Mouse (Mus musculus) liver, postnatal 0 days (tissue): ENCODE measurements around the gene Slc29a1. TPM values are rescaled to one million over a fixed set of nuclear protein-coding genes. Genes with fewer than 3 reads are reported as not detected.

Experiments
- ATAC-seq: fragments of 200-750 bp; cut with Nextera tagmentation; 2 replicates; pipeline ENCODE4 v1.8.0; 2017; ENCODE audit warnings: mild to moderate bottlenecking, moderate library complexity
- DNase-seq: peaks from one replicate; pipeline ENCODE4 v3.0.0-alpha.2; 2016
- H3K27ac ChIP-seq: fragments of 300-500 bp; sonication (generic); 2 replicates; pipeline ENCODE4 v1.5.1; 2014; ENCODE audit warnings: antibody characterized with exemption, moderate library complexity, mild to moderate bottlenecking, low read depth
- H3K27me3 ChIP-seq: fragments of 300-500 bp; sonication (generic); 2 replicates; pipeline ENCODE4 v1.6.1; 2014; ENCODE audit warnings: low read length, control low read depth, mixed read lengths; ENCODE audit not compliant: insufficient read depth
- H3K36me3 ChIP-seq: fragments of 300-500 bp; sonication (generic); replicated peaks from 2 replicates; pipeline ENCODE4 v1.6.1; 2014; ENCODE audit warnings: mild to moderate bottlenecking, control low read depth, low read length, moderate library complexity, mixed read lengths; ENCODE audit not compliant: insufficient read depth
- H3K4me1 ChIP-seq: fragments of 300-500 bp; sonication (generic); 2 replicates; pipeline ENCODE4 v1.6.1; 2014; ENCODE audit warnings: antibody characterized with exemption, mild to moderate bottlenecking, control low read depth; ENCODE audit not compliant: insufficient read depth
- H3K4me2 ChIP-seq: fragments of 300-500 bp; sonication (generic); 2 replicates; pipeline ENCODE4 v1.6.1; 2014; ENCODE audit warnings: low read depth, mild to moderate bottlenecking, low read length, moderate library complexity, mixed read lengths
- H3K4me3 ChIP-seq: fragments of 300-500 bp; sonication (generic); 2 replicates; pipeline ENCODE4 v1.5.1; 2014; ENCODE audit warnings: low read depth, low read length
- H3K9ac ChIP-seq: fragments of 300-500 bp; sonication (generic); replicated peaks from 2 replicates; pipeline ENCODE4 v1.6.1; 2014; ENCODE audit warnings: mild to moderate bottlenecking, moderate library complexity
- H3K9me3 ChIP-seq: fragments of 300-500 bp; sonication (generic); 2 replicates; pipeline ENCODE4 v1.6.1; 2016; ENCODE audit warnings: mild to moderate bottlenecking, control low read depth, low read length, mixed read lengths
- CTCF ChIP-seq: sonication (generic); IDR thresholded peaks from 2 replicates; pipeline ENCODE4 v1.5.1; 2016; ENCODE audit warnings: antibody characterized with exemption, low read depth
- EP300 ChIP-seq: IDR thresholded peaks from 2 replicates; pipeline ENCODE4 v1.6.1; 2016; ENCODE audit warnings: antibody characterized with exemption, low read depth, mild to moderate bottlenecking
- WGBS: fragments of 180-500 bp; shearing (Covaris S2); extraction: QIAGEN DNeasy Blood & Tissue Kit; methylation state at CpG from one replicate; pipeline ENCODE4 v1.1.7; 2014; ENCODE audit not compliant: insufficient replicate concordance; 5-methylcytosine and 5-hydroxymethylcytosine counted together
- polyA plus RNA-seq: library from polyadenylated mRNA; unstranded; fragments of >200 nt; fragmentation: Nextera tagmentation; extraction: Ambion mirVana; gene quantifications from 2 replicates; pipeline ENCODE4 v1.2.1, GENCODE M21; 2015

Slc29a1 gene
- polyA plus RNA-seq, 1 experiment from 2014 or later: 91.6 TPM

DNA sequence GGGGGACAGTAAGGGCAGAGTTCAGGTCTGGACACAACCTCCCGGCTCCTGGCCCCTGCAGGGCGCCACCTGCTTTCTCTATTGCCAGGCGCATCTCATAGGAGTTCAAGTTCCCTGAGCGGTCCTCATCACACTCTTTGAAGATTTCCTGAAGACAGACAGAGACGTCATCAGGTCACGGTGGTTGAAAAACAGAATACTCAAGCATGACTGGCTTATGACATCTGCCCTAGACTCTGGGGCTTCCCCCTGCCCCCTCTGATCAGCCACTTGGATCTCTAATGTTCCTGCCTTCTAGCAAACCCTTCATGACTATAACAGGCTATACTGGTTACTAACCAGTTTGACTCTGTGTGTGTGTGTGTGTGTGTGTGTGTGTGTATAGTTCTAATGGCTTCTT lies 32.5 kb upstream of the Slc29a1 start:
- H3K9ac ChIP-seq: no peak overlapping the region
- 57% methylated on average over 6 of the region's 6 CpGs for WGBS
- H3K4me1 ChIP-seq: peaks cover 10% of the 10 kb centered on the region
- H3K4me2 ChIP-seq: no peak overlapping the region
- DNase-seq: no peak
- H3K27me3 ChIP-seq: 0 out of 2 replicates have a peak, but pooled peaks cover 2% of the 10 kb centered on the region
- no peak overlapping the region for H3K4me3 ChIP-seq
- 0 out of 2 replicates have a peak, but pooled peaks have one; percentile 14 for ATAC-seq
- H3K9me3 ChIP-seq: no peaks in the 10 kb centered on the region
- TF ChIP-seq CTCF: no peak
- no peak for TF ChIP-seq EP300
- H3K27ac ChIP-seq: no peak overlapping the region
- H3K36me3 ChIP-seq: no peaks in the 10 kb centered on the region

GRCm38 (mm10) chr17:45630992-45631391 lies 31.6 kb upstream of the Slc29a1 start:
- 59% methylated on average over 3 of the region's 3 CpGs for WGBS
- H3K36me3 ChIP-seq: no peaks in the 10 kb centered on the region
- ATAC-seq: no peak
- no peak overlapping the region for H3K9ac ChIP-seq
- no peak overlapping the region for H3K4me2 ChIP-seq
- peaks cover 10% of the 10 kb centered on the region for H3K4me1 ChIP-seq
- H3K27ac ChIP-seq: no peak overlapping the region
- TF ChIP-seq CTCF (no peak), EP300 (no peak)
- 0 out of 2 replicates have a peak, but pooled peaks cover 2% of the 10 kb centered on the region for H3K27me3 ChIP-seq
- no peak for DNase-seq
- no peaks in the 10 kb centered on the region for H3K9me3 ChIP-seq
- no peak overlapping the region for H3K4me3 ChIP-seq

GRCm38 (mm10) chr17:45629861-45630694 lies 30.7 kb upstream of the Slc29a1 start:
- H3K27ac ChIP-seq: peak overlapping the region; percentile 58
- no peaks in the 10 kb centered on the region for H3K9me3 ChIP-seq
- ATAC-seq (peak; percentile 41), DNase-seq (peak; percentile 64)
- H3K9ac ChIP-seq: peak overlapping the region; percentile 50; the same call in 1 of the 2 replicates
- TF ChIP-seq CTCF: peak; percentile 78
- 0 out of 2 replicates have a peak, but pooled peaks have one; percentile 20 for TF ChIP-seq EP300
- no peaks in the 10 kb centered on the region for H3K36me3 ChIP-seq
- H3K4me3 ChIP-seq: peak overlapping the region; percentile 23
- WGBS: 4% methylated on average over 34 of the region's 34 CpGs
- H3K27me3 ChIP-seq: 0 out of 2 replicates have a peak, but pooled peaks cover 2% of the 10 kb centered on the region
- peaks cover 10% of the 10 kb centered on the region for H3K4me1 ChIP-seq
- H3K4me2 ChIP-seq: peak overlapping the region; percentile 71

DNA sequence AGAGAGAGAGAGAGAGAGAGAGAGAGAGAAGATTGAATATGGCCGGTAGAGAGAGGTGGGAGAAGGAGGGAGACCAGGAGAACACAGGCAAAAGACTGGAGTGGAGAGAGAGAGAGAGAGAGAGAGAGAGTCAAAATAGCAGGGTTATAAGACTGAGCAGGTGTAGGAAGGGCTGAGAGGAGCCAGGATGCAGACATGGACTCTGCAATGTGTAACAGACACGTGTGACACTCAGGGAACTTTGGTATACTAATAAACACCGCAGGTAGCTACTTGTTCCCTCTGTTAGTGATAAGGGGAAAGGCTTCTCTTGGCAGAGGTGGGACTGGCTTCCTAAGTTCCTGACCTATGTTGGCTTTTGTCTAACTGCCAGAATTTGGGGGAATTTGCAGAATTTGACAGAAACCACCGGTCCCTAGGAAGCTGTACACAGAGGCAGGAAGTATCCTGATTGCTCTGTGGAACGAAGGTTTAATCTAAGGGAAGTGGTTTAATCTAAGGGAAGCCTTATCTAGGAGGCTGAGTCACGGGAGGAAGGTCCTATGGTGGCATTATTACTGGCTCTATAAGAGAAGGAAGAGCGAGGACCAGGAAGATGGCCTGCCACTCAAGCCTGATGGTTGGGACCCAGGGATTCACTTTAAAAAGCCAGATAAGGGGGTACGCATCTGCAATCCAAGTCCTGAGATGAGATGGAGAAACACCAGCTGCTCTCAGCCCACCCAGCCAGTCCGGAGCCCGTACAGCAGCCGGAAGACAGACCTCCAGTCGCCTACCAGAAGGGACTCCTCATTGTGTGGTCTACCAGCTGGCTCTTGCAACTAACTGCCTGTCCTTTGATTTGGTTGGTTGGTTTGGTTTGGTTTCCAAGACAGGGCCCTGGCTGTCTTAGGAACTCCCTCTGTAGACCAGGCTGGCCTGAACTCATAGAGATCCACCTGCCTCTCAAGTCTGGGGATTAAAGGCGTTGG lies 29.8 kb upstream of the Slc29a1 start:
- no peak for DNase-seq
- Histone ChIP-seq H3K27me3 (0 out of 2 replicates have a peak, but pooled peaks cover 2% of the 10 kb centered on the region), H3K9ac (no peak overlapping the region), H3K9me3 (no peaks in the 10 kb centered on the region), H3K27ac (peak overlapping the region; percentile 58), H3K4me1 (peaks cover 10% of the 10 kb centered on the region), H3K4me2 (0 out of 2 replicates have a peak overlapping the region, but pooled peaks have one; percentile 71), H3K4me3 (no peak overlapping the region), H3K36me3 (no peaks in the 10 kb centered on the region)
- peak; percentile 38; the same call in 1 of the 2 replicates for ATAC-seq
- TF ChIP-seq EP300: no peak
- TF ChIP-seq CTCF: no peak
- WGBS: 43% methylated on average over 13 of the region's 13 CpGs

DNA sequence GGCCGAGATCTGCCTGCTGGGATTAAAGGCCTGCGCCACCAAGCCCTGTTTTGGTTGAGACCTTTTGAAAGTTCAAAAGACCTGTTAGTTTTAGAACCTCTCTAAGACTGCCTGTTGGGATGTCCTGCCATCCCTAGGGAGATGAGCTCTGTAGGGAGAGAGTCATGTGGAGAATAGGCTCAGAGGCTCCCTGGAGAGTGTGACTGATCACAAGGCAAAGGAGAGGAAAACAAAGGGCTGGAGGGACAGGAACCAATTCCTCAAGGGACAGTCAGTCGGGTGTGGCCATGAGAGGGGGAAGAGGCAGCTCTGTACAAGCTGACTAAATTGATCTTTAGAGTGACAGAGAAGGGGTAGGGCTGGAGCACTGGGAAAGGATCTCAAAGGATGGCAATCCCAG lies 28.8 kb upstream of the Slc29a1 start:
- H3K9me3 ChIP-seq: no peaks in the 10 kb centered on the region
- no peak overlapping the region for H3K4me2 ChIP-seq
- peaks cover 10% of the 10 kb centered on the region for H3K4me1 ChIP-seq
- H3K9ac ChIP-seq: no peak overlapping the region
- H3K27ac ChIP-seq: 0 out of 2 replicates have a peak overlapping the region, but pooled peaks have one; percentile 22
- H3K36me3 ChIP-seq: no peaks in the 10 kb centered on the region
- no peak overlapping the region for H3K4me3 ChIP-seq
- 0 out of 2 replicates have a peak, but pooled peaks cover 2% of the 10 kb centered on the region for H3K27me3 ChIP-seq
- no peak for DNase-seq
- 58% methylated on average over 3 of the region's 3 CpGs for WGBS
- TF ChIP-seq CTCF: no peak
- TF ChIP-seq EP300: no peak
- no peak for ATAC-seq
